Mouse (Mus musculus) CH12.LX (cell line): ENCODE data around the gene Krt26. TPM values are rescaled to one million over a fixed set of nuclear protein-coding genes. Genes with fewer than 3 reads are reported as not detected.

ENCODE experiments used
- DNase-seq: peaks from one replicate; pipeline ENCODE4 v3.0.0-alpha.2; 2013; ENCODE audit errors: extremely low read depth
- H3K27ac ChIP-seq: 2 replicates; pipeline ENCODE4 v1.5.1; 2012; ENCODE audit warnings: low read depth, mild to moderate bottlenecking, control low read depth, moderate library complexity; ENCODE audit not compliant: insufficient read depth
- H3K27me3 ChIP-seq: replicated peaks from 2 replicates; pipeline ENCODE3; 2012; ENCODE audit warnings: inconsistent platforms
- H3K36me3 ChIP-seq, 2 experiments: replicated peaks in 1 of 2; 2 replicates each; pipeline versions ENCODE3 to v1.6.1; 2012; ENCODE audit warnings: inconsistent platforms in 1 of 2, low read length in 1 of 2, mild to moderate bottlenecking in 1 of 2, mixed read lengths in 1 of 2, moderate library complexity in 1 of 2; ENCODE audit not compliant: control insufficient read depth in 1 of 2, insufficient read depth in 1 of 2
- H3K4me1 ChIP-seq, 2 experiments: 2 replicates each; pipeline ENCODE4 v1.6.1; 2012; ENCODE audit warnings: inconsistent platforms in 1 of 2, moderate library complexity in 1 of 2; ENCODE audit not compliant: insufficient read depth in 2 of 2, control insufficient read depth in 1 of 2
- H3K4me2 ChIP-seq: 2 replicates; pipeline ENCODE4 v1.6.1; 2012; ENCODE audit warnings: low read depth, mild to moderate bottlenecking, control low read depth; ENCODE audit not compliant: poor library complexity, insufficient read depth, severe bottlenecking
- H3K4me3 ChIP-seq, 3 experiments: fragments of 150-350 bp in 1 of 3; sonication (generic) in 1 of 3; replicated peaks in 1 of 3; 2 replicates each; pipeline versions ENCODE3 to v1.5.1; 2011 to 2012; ENCODE audit warnings: low read depth in 2 of 3, low read length in 2 of 3, mild to moderate bottlenecking in 2 of 3, moderate library complexity in 2 of 3, control low read depth in 1 of 3, improper control_type of control experiment in 1 of 3, inconsistent platforms in 1 of 3, mixed read lengths in 1 of 3; ENCODE audit not compliant: poor library complexity in 1 of 3
- H3K79me2 ChIP-seq: replicated peaks from 2 replicates; pipeline ENCODE4 v1.6.1; 2012; ENCODE audit warnings: mild to moderate bottlenecking, moderate library complexity; ENCODE audit not compliant: control insufficient read depth, poor library complexity, insufficient read depth, severe bottlenecking; ENCODE audit errors: extremely low read depth
- H3K9ac ChIP-seq: 2 replicates; pipeline ENCODE4 v1.6.1; 2012; ENCODE audit warnings: low read depth, mild to moderate bottlenecking, control low read depth, moderate library complexity; ENCODE audit not compliant: insufficient read depth
- H3K9me3 ChIP-seq: replicated peaks from 2 replicates; pipeline ENCODE3; 2012; ENCODE audit warnings: low read length, inconsistent platforms, mixed read lengths
- BHLHE40 ChIP-seq: IDR thresholded peaks from 2 replicates; pipeline ENCODE4 v1.6.1; 2011; ENCODE audit warnings: mild to moderate bottlenecking, low read depth, low read length, improper control_type of control experiment
- CHD1 ChIP-seq: IDR thresholded peaks from 2 replicates; pipeline ENCODE4 v1.6.1; 2012; ENCODE audit warnings: low read depth, low read length, improper control_type of control experiment, inconsistent platforms
- CHD2 ChIP-seq: IDR thresholded peaks from 2 replicates; pipeline ENCODE4 v1.6.1; 2011; ENCODE audit warnings: low read length, improper control_type of control experiment
- CTCF ChIP-seq, 2 experiments: IDR thresholded peaks in 1 of 2; conservative IDR thresholded peaks in 1 of 2; 2 replicates each; pipeline ENCODE4 v1.5.1; 2011 to 2012; ENCODE audit warnings: low read depth in 2 of 2, low read length in 2 of 2, improper control_type of control experiment in 1 of 2, inconsistent platforms in 1 of 2, mild to moderate bottlenecking in 1 of 2, moderate library complexity in 1 of 2
- E2F4 ChIP-seq: IDR thresholded peaks from 2 replicates; pipeline ENCODE4 v1.6.1; 2011; ENCODE audit warnings: low read depth, low read length, improper control_type of control experiment; ENCODE audit not compliant: insufficient replicate concordance
- ELF1 ChIP-seq: IDR thresholded peaks from 2 replicates; pipeline ENCODE4 v1.6.1; 2014; ENCODE audit warnings: low read depth, mild to moderate bottlenecking, inconsistent platforms, low read length, improper control_type of control experiment
- EP300 ChIP-seq: IDR thresholded peaks from 2 replicates; pipeline ENCODE4 v1.6.1; 2011; ENCODE audit warnings: low read length, improper control_type of control experiment
- ETS1 ChIP-seq: conservative IDR thresholded peaks from 2 replicates; pipeline ENCODE4 v1.6.1; 2012; ENCODE audit warnings: low read depth, mild to moderate bottlenecking, inconsistent platforms, low read length, improper control_type of control experiment, moderate library complexity
- GABPA ChIP-seq: IDR thresholded peaks from 2 replicates; pipeline ENCODE4 v1.6.1; 2012; ENCODE audit warnings: low read depth, low read length, improper control_type of control experiment, inconsistent platforms; ENCODE audit not compliant: insufficient replicate concordance
- HCFC1 ChIP-seq: IDR thresholded peaks from 2 replicates; pipeline ENCODE4 v1.6.1; 2012; ENCODE audit warnings: low read depth, mild to moderate bottlenecking, inconsistent platforms, low read length, improper control_type of control experiment
- IRF4 ChIP-seq: IDR thresholded peaks from 2 replicates; pipeline ENCODE4 v1.6.1; 2014; ENCODE audit warnings: low read depth, mild to moderate bottlenecking, inconsistent platforms, low read length, improper control_type of control experiment
- JUN ChIP-seq: IDR thresholded peaks from 2 replicates; pipeline ENCODE4 v1.6.1; 2011; ENCODE audit warnings: low read depth, mild to moderate bottlenecking, low read length, improper control_type of control experiment, moderate library complexity; ENCODE audit not compliant: insufficient read depth
- JUND ChIP-seq: conservative IDR thresholded peaks from 2 replicates; pipeline ENCODE4 v1.6.1; 2011; ENCODE audit warnings: low read depth, low read length, improper control_type of control experiment
- MAX ChIP-seq: IDR thresholded peaks from 2 replicates; pipeline ENCODE4 v1.6.1; 2011; ENCODE audit warnings: low read length, improper control_type of control experiment
- MAZ ChIP-seq: IDR thresholded peaks from 2 replicates; pipeline ENCODE4 v1.6.1; 2012; ENCODE audit warnings: low read depth, mild to moderate bottlenecking, inconsistent platforms, low read length, improper control_type of control experiment, moderate library complexity
- MEF2A ChIP-seq: IDR thresholded peaks from 2 replicates; pipeline ENCODE4 v1.6.1; 2014; ENCODE audit warnings: low read depth, mild to moderate bottlenecking, inconsistent platforms, low read length, improper control_type of control experiment, borderline replicate concordance
- MXI1 ChIP-seq: IDR thresholded peaks from 2 replicates; pipeline ENCODE4 v1.6.1; 2011; ENCODE audit warnings: mild to moderate bottlenecking, low read depth, low read length, improper control_type of control experiment
- MYC ChIP-seq: IDR thresholded peaks from 2 replicates; pipeline ENCODE4 v1.6.1; 2011; ENCODE audit warnings: low read depth, mild to moderate bottlenecking, improper control_type of control experiment, low read length
- NELFE ChIP-seq: IDR thresholded peaks from 2 replicates; pipeline ENCODE4 v1.6.1; 2011; ENCODE audit warnings: low read depth, low read length, improper control_type of control experiment
- NRF1 ChIP-seq: IDR thresholded peaks from 2 replicates; pipeline ENCODE4 v1.6.1; 2014; ENCODE audit warnings: low read depth, mild to moderate bottlenecking, inconsistent platforms, low read length, improper control_type of control experiment, moderate library complexity
- PAX5 ChIP-seq: IDR thresholded peaks from 2 replicates; pipeline ENCODE4 v1.6.1; 2012; ENCODE audit warnings: low read length, inconsistent platforms, mixed read lengths
- POLR2A ChIP-seq: IDR thresholded peaks from 2 replicates; pipeline ENCODE4 v1.6.1; 2011; ENCODE audit warnings: low read depth, mild to moderate bottlenecking, improper control_type of control experiment, low read length
- POLR2AphosphoS2 ChIP-seq: IDR thresholded peaks from 2 replicates; pipeline ENCODE4 v1.6.1; 2011; ENCODE audit warnings: low read depth, low read length, improper control_type of control experiment
- RAD21 ChIP-seq: IDR thresholded peaks from 2 replicates; pipeline ENCODE4 v1.6.1; 2011; ENCODE audit warnings: low read depth, mild to moderate bottlenecking, low read length, improper control_type of control experiment, moderate library complexity
- RCOR1 ChIP-seq: conservative IDR thresholded peaks from 2 replicates; pipeline ENCODE4 v1.6.1; 2012; ENCODE audit warnings: low read depth, mild to moderate bottlenecking, inconsistent platforms, low read length, improper control_type of control experiment
- SIN3A ChIP-seq: IDR thresholded peaks from 2 replicates; pipeline ENCODE4 v1.6.1; 2012; ENCODE audit warnings: low read length, improper control_type of control experiment, inconsistent platforms
- SMC3 ChIP-seq: IDR thresholded peaks from 2 replicates; pipeline ENCODE4 v1.6.1; 2011; ENCODE audit warnings: low read depth, low read length, improper control_type of control experiment
- TBP ChIP-seq: conservative IDR thresholded peaks from 2 replicates; pipeline ENCODE4 v1.6.1; 2011; ENCODE audit warnings: low read depth, low read length, improper control_type of control experiment
- TCF12 ChIP-seq: IDR thresholded peaks from 2 replicates; pipeline ENCODE4 v1.6.1; 2014; ENCODE audit warnings: low read depth, mild to moderate bottlenecking, inconsistent platforms, low read length, improper control_type of control experiment
- UBTF ChIP-seq: IDR thresholded peaks from 2 replicates; pipeline ENCODE4 v1.6.1; 2012; ENCODE audit warnings: low read depth, mild to moderate bottlenecking, inconsistent platforms, low read length, improper control_type of control experiment, moderate library complexity
- USF1 ChIP-seq: IDR thresholded peaks from 2 replicates; pipeline ENCODE4 v1.6.1; 2014; ENCODE audit warnings: low read depth, mild to moderate bottlenecking, inconsistent platforms, low read length, improper control_type of control experiment
- USF2 ChIP-seq: conservative IDR thresholded peaks from 2 replicates; pipeline ENCODE4 v1.6.1; 2011; ENCODE audit warnings: low read depth, low read length, improper control_type of control experiment
- ZC3H11A ChIP-seq: IDR thresholded peaks from 2 replicates; pipeline ENCODE4 v1.6.1; 2012; ENCODE audit warnings: low read depth, mild to moderate bottlenecking, inconsistent platforms, low read length, improper control_type of control experiment
- ZKSCAN1 ChIP-seq: IDR thresholded peaks from 2 replicates; pipeline ENCODE4 v1.6.1; 2012; ENCODE audit warnings: low read depth, inconsistent platforms, low read length, improper control_type of control experiment, borderline replicate concordance
- ZMIZ1 ChIP-seq: IDR thresholded peaks from 2 replicates; pipeline ENCODE4 v1.6.1; 2012; ENCODE audit warnings: low read depth, mild to moderate bottlenecking, inconsistent platforms, low read length, improper control_type of control experiment
- dilution Hi-C: fragments of 300-500 bp; cut with MboI; formaldehyde crosslinking; loops from 2 replicates; pipeline ENCODE4 v1.14.3; 2020; ENCODE audit warnings: low sequenced_read_pairs; ENCODE audit not compliant: extremely low pct_unique_long_range_greater_than_20kb, extremely low pct_ligation_motif_present
- in situ Hi-C: fragments of 300-500 bp; cut with MboI; formaldehyde crosslinking; loops from 3 replicates; pipeline ENCODE4 v1.14.3; 2019; ENCODE audit warnings: low sequenced_read_pairs, low pct_ligation_motif_present, low pct_unique_long_range_greater_than_20kb, mixed read lengths
- polyA plus RNA-seq: library from polyadenylated mRNA; unstranded; fragments of >175 nt; gene quantifications from 2 replicates; pipeline ENCODE4 v1.2.1, GENCODE M21; 2012; ENCODE audit warnings: low read depth; ENCODE audit not compliant: insufficient read length
- total RNA-seq, 2 experiments: library from RNA; depleted of rRNA; stranded (reverse); fragments of 300-350 nt in 1 of 2; fragments of >200 nt in 1 of 2; gene quantifications; 2 replicates each; pipeline ENCODE4 v1.2.3; 2012 to 2014

The Krt26 gene
- total and polyA plus RNA-seq, 3 experiments = not detected

- TF ChIP-seq MYC = no peak
- no peak for TF ChIP-seq TCF12
- TF ChIP-seq PAX5 = no peak
- no peak for TF ChIP-seq JUN
- TF ChIP-seq SMC3 = peak; percentile 74
- no peak for TF ChIP-seq E2F4
- TF ChIP-seq NRF1 = no peak
- no peak for TF ChIP-seq POLR2AphosphoS2
- no peak for TF ChIP-seq MXI1
- no peak for TF ChIP-seq SIN3A
- TF ChIP-seq USF1 = no peak
- TF ChIP-seq ZC3H11A = peak; percentile 20; the same call in 1 of the 2 replicates
- no peak for TF ChIP-seq UBTF
- no peak for TF ChIP-seq EP300
- no peak for TF ChIP-seq MEF2A
- TF ChIP-seq JUND = no peak
- TF ChIP-seq CTCF (conservative IDR thresholded peaks at IDR 0.05 in 1 of 2, IDR thresholded peaks at IDR 0.05 in 1 of 2; ENCODE audit: low read depth in 2 of 2, low read length in 2 of 2) = peak in 1 of 2 experiments; percentile 75; a peak in 3 of 4 replicates
- TF ChIP-seq MAX = no peak
- TF ChIP-seq BHLHE40 = no peak
Measured at GRCm38 (mm10) chr11:99295039-99295438, 42.7 kb downstream of the Krt26 start (continued).

GRCm38 (mm10) chr11:99292846-99293245 lies 44.9 kb downstream of the Krt26 start:
- peaks cover 10% of the 10 kb centered on the region for H3K9me3 ChIP-seq
- no peaks in the 10 kb centered on the region for H3K36me3 ChIP-seq
- dilution Hi-C loops = no loop called here
- H3K27ac ChIP-seq = no peak overlapping the region
- in situ Hi-C loops = loop anchor here (5.0 kb wide), 2 partner anchors 36 to 96 kb away; no protein-coding TSS in a partner anchor
- peak; percentile 75 for DNase-seq
- no peaks in the 10 kb centered on the region for H3K79me2 ChIP-seq
- H3K9ac ChIP-seq = no peak overlapping the region
- H3K4me1 ChIP-seq = peaks cover 0 to 2% of the 10 kb centered on the region in 2 experiments; a peak in 1 of 4 replicates
- no peak overlapping the region for H3K4me2 ChIP-seq
- no peak overlapping the region for H3K4me3 ChIP-seq
- H3K27me3 ChIP-seq = peaks cover 13% of the 10 kb centered on the region
- TF ChIP-seq CHD2 (no peak), PAX5 (no peak), HCFC1 (no peak), CHD1 (no peak), USF2 (no peak), JUND (no peak), IRF4 (no peak), ELF1 (no peak), NRF1 (no peak), BHLHE40 (no peak; the same call in 1 of the 2 replicates), SIN3A (no peak), NELFE (no peak), ZMIZ1 (no peak), POLR2AphosphoS2 (no peak), TBP (no peak), JUN (no peak), RAD21 (peak; percentile 86), UBTF (no peak), USF1 (no peak), ZKSCAN1 (no peak), CTCF (conservative IDR thresholded peaks at IDR 0.05 in 1 of 2, IDR thresholded peaks at IDR 0.05 in 1 of 2; ENCODE audit: low read depth in 2 of 2, low read length in 2 of 2) (peak; percentile 56 to 93; a peak in 3 of 4 replicates), RCOR1 (no peak), SMC3 (peak; percentile 95), MYC (peak; percentile 85; the same call in 1 of the 2 replicates), ZC3H11A (peak; percentile 81), MAZ (no peak), POLR2A (no peak), MXI1 (no peak), GABPA (no peak), ETS1 (no peak), E2F4 (no peak), TCF12 (no peak), MEF2A (no peak)
